Mouse (Mus musculus) CH12.LX (cell line): ENCODE measurements at regions not wholly inside any gene's neighbourhood (a gene's known extent, or its start where the extent isn't known, plus 50 kb on each side); places are given as distances from the start of the nearest gene placed in this dataset.

Experiments used
- DNase-seq: peaks from one replicate; pipeline ENCODE4 v3.0.0-alpha.2; 2013; ENCODE audit errors: extremely low read depth
- H3K27ac ChIP-seq: 2 replicates; pipeline ENCODE4 v1.5.1; 2012; ENCODE audit warnings: low read depth, mild to moderate bottlenecking, control low read depth, moderate library complexity; ENCODE audit not compliant: insufficient read depth
- H3K27me3 ChIP-seq: replicated peaks from 2 replicates; pipeline ENCODE3; 2012; ENCODE audit warnings: inconsistent platforms
- H3K36me3 ChIP-seq, 2 experiments: replicated peaks in 1 of 2; 2 replicates each; pipeline versions ENCODE3 to v1.6.1; 2012; ENCODE audit warnings: inconsistent platforms in 1 of 2, low read length in 1 of 2, mild to moderate bottlenecking in 1 of 2, mixed read lengths in 1 of 2, moderate library complexity in 1 of 2; ENCODE audit not compliant: control insufficient read depth in 1 of 2, insufficient read depth in 1 of 2
- H3K4me1 ChIP-seq, 2 experiments: 2 replicates each; pipeline ENCODE4 v1.6.1; 2012; ENCODE audit warnings: inconsistent platforms in 1 of 2, moderate library complexity in 1 of 2; ENCODE audit not compliant: insufficient read depth in 2 of 2, control insufficient read depth in 1 of 2
- H3K4me2 ChIP-seq: 2 replicates; pipeline ENCODE4 v1.6.1; 2012; ENCODE audit warnings: low read depth, mild to moderate bottlenecking, control low read depth; ENCODE audit not compliant: poor library complexity, insufficient read depth, severe bottlenecking
- H3K4me3 ChIP-seq, 3 experiments: fragments of 150-350 bp in 1 of 3; sonication (generic) in 1 of 3; replicated peaks in 1 of 3; 2 replicates each; pipeline versions ENCODE3 to v1.5.1; 2011 to 2012; ENCODE audit warnings: low read depth in 2 of 3, low read length in 2 of 3, mild to moderate bottlenecking in 2 of 3, moderate library complexity in 2 of 3, control low read depth in 1 of 3, improper control_type of control experiment in 1 of 3, inconsistent platforms in 1 of 3, mixed read lengths in 1 of 3; ENCODE audit not compliant: poor library complexity in 1 of 3
- H3K79me2 ChIP-seq: replicated peaks from 2 replicates; pipeline ENCODE4 v1.6.1; 2012; ENCODE audit warnings: mild to moderate bottlenecking, moderate library complexity; ENCODE audit not compliant: control insufficient read depth, poor library complexity, insufficient read depth, severe bottlenecking; ENCODE audit errors: extremely low read depth
- H3K9ac ChIP-seq: 2 replicates; pipeline ENCODE4 v1.6.1; 2012; ENCODE audit warnings: low read depth, mild to moderate bottlenecking, control low read depth, moderate library complexity; ENCODE audit not compliant: insufficient read depth
- H3K9me3 ChIP-seq: replicated peaks from 2 replicates; pipeline ENCODE3; 2012; ENCODE audit warnings: low read length, inconsistent platforms, mixed read lengths
- BHLHE40 ChIP-seq: IDR thresholded peaks from 2 replicates; pipeline ENCODE4 v1.6.1; 2011; ENCODE audit warnings: mild to moderate bottlenecking, low read depth, low read length, improper control_type of control experiment
- CHD1 ChIP-seq: IDR thresholded peaks from 2 replicates; pipeline ENCODE4 v1.6.1; 2012; ENCODE audit warnings: low read depth, low read length, improper control_type of control experiment, inconsistent platforms
- CHD2 ChIP-seq: IDR thresholded peaks from 2 replicates; pipeline ENCODE4 v1.6.1; 2011; ENCODE audit warnings: low read length, improper control_type of control experiment
- CTCF ChIP-seq, 2 experiments: IDR thresholded peaks in 1 of 2; conservative IDR thresholded peaks in 1 of 2; 2 replicates each; pipeline ENCODE4 v1.5.1; 2011 to 2012; ENCODE audit warnings: low read depth in 2 of 2, low read length in 2 of 2, improper control_type of control experiment in 1 of 2, inconsistent platforms in 1 of 2, mild to moderate bottlenecking in 1 of 2, moderate library complexity in 1 of 2
- E2F4 ChIP-seq: IDR thresholded peaks from 2 replicates; pipeline ENCODE4 v1.6.1; 2011; ENCODE audit warnings: low read depth, low read length, improper control_type of control experiment; ENCODE audit not compliant: insufficient replicate concordance
- ELF1 ChIP-seq: IDR thresholded peaks from 2 replicates; pipeline ENCODE4 v1.6.1; 2014; ENCODE audit warnings: low read depth, mild to moderate bottlenecking, inconsistent platforms, low read length, improper control_type of control experiment
- EP300 ChIP-seq: IDR thresholded peaks from 2 replicates; pipeline ENCODE4 v1.6.1; 2011; ENCODE audit warnings: low read length, improper control_type of control experiment
- GABPA ChIP-seq: IDR thresholded peaks from 2 replicates; pipeline ENCODE4 v1.6.1; 2012; ENCODE audit warnings: low read depth, low read length, improper control_type of control experiment, inconsistent platforms; ENCODE audit not compliant: insufficient replicate concordance
- JUN ChIP-seq: IDR thresholded peaks from 2 replicates; pipeline ENCODE4 v1.6.1; 2011; ENCODE audit warnings: low read depth, mild to moderate bottlenecking, low read length, improper control_type of control experiment, moderate library complexity; ENCODE audit not compliant: insufficient read depth
- KAT2A ChIP-seq: IDR thresholded peaks from 2 replicates; pipeline ENCODE4 v1.6.1; 2012; ENCODE audit warnings: low read length, improper control_type of control experiment, inconsistent platforms; ENCODE audit not compliant: insufficient replicate concordance
- MAFK ChIP-seq: IDR thresholded peaks from 2 replicates; pipeline ENCODE4 v1.6.1; 2011; ENCODE audit warnings: low read length, improper control_type of control experiment; ENCODE audit not compliant: insufficient replicate concordance
- MAZ ChIP-seq: IDR thresholded peaks from 2 replicates; pipeline ENCODE4 v1.6.1; 2012; ENCODE audit warnings: low read depth, mild to moderate bottlenecking, inconsistent platforms, low read length, improper control_type of control experiment, moderate library complexity
- MXI1 ChIP-seq: IDR thresholded peaks from 2 replicates; pipeline ENCODE4 v1.6.1; 2011; ENCODE audit warnings: mild to moderate bottlenecking, low read depth, low read length, improper control_type of control experiment
- MYC ChIP-seq: IDR thresholded peaks from 2 replicates; pipeline ENCODE4 v1.6.1; 2011; ENCODE audit warnings: low read depth, mild to moderate bottlenecking, improper control_type of control experiment, low read length
- NRF1 ChIP-seq: IDR thresholded peaks from 2 replicates; pipeline ENCODE4 v1.6.1; 2014; ENCODE audit warnings: low read depth, mild to moderate bottlenecking, inconsistent platforms, low read length, improper control_type of control experiment, moderate library complexity
- PAX5 ChIP-seq: IDR thresholded peaks from 2 replicates; pipeline ENCODE4 v1.6.1; 2012; ENCODE audit warnings: low read length, inconsistent platforms, mixed read lengths
- POLR2A ChIP-seq: IDR thresholded peaks from 2 replicates; pipeline ENCODE4 v1.6.1; 2011; ENCODE audit warnings: low read depth, mild to moderate bottlenecking, improper control_type of control experiment, low read length
- POLR2AphosphoS2 ChIP-seq: IDR thresholded peaks from 2 replicates; pipeline ENCODE4 v1.6.1; 2011; ENCODE audit warnings: low read depth, low read length, improper control_type of control experiment
- RCOR1 ChIP-seq: conservative IDR thresholded peaks from 2 replicates; pipeline ENCODE4 v1.6.1; 2012; ENCODE audit warnings: low read depth, mild to moderate bottlenecking, inconsistent platforms, low read length, improper control_type of control experiment
- SMC3 ChIP-seq: IDR thresholded peaks from 2 replicates; pipeline ENCODE4 v1.6.1; 2011; ENCODE audit warnings: low read depth, low read length, improper control_type of control experiment
- TBP ChIP-seq: conservative IDR thresholded peaks from 2 replicates; pipeline ENCODE4 v1.6.1; 2011; ENCODE audit warnings: low read depth, low read length, improper control_type of control experiment
- USF2 ChIP-seq: conservative IDR thresholded peaks from 2 replicates; pipeline ENCODE4 v1.6.1; 2011; ENCODE audit warnings: low read depth, low read length, improper control_type of control experiment
- ZKSCAN1 ChIP-seq: IDR thresholded peaks from 2 replicates; pipeline ENCODE4 v1.6.1; 2012; ENCODE audit warnings: low read depth, inconsistent platforms, low read length, improper control_type of control experiment, borderline replicate concordance
- ZNF384 ChIP-seq: IDR thresholded peaks from 2 replicates; pipeline ENCODE4 v1.6.1; 2012; ENCODE audit warnings: low read depth, low read length, improper control_type of control experiment, inconsistent platforms
- dilution Hi-C: fragments of 300-500 bp; cut with MboI; formaldehyde crosslinking; loops from 2 replicates; pipeline ENCODE4 v1.14.3; 2020; ENCODE audit warnings: low sequenced_read_pairs; ENCODE audit not compliant: extremely low pct_unique_long_range_greater_than_20kb, extremely low pct_ligation_motif_present
- in situ Hi-C: fragments of 300-500 bp; cut with MboI; formaldehyde crosslinking; loops from 3 replicates; pipeline ENCODE4 v1.14.3; 2019; ENCODE audit warnings: low sequenced_read_pairs, low pct_ligation_motif_present, low pct_unique_long_range_greater_than_20kb, mixed read lengths

DNA sequence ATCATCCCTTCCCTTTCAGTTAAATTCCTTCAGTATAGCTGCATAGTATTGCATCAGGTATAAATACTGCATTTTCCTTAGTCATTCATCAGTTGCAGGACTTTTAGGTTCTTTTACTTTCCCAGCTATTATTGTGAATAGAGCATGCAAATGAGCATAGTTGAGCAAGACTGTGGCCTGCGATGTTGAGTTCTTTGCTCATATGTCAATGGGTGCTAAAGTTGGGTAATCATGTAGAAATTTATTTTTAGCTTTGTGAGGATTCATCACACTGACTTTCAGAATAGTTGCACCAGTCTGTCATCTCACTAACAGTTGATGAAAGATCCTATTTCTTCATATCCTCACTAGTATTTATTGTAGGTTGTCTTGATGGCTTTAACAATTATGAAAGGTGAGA, 380.3 kb upstream of the Arrdc3 start:
- dilution Hi-C loops: no loop called here
- Histone ChIP-seq H3K4me3 (no peak overlapping the region), H3K9me3 (no peaks in the 10 kb centered on the region), H3K4me2 (no peak overlapping the region), H3K79me2 (no peaks in the 10 kb centered on the region), H3K27me3 (no peaks in the 10 kb centered on the region), H3K27ac (no peak overlapping the region), H3K9ac (no peak overlapping the region), H3K36me3 (no peaks in the 10 kb centered on the region), H3K4me1 (no peaks in the 10 kb centered on the region)
- TF ChIP-seq BHLHE40 (no peak), JUN (no peak), NRF1 (no peak), ELF1 (no peak), CTCF (conservative IDR thresholded peaks at IDR 0.05 in 1 of 2, IDR thresholded peaks at IDR 0.05 in 1 of 2; ENCODE audit: low read depth in 2 of 2, low read length in 2 of 2) (no peak), E2F4 (no peak), SMC3 (no peak), POLR2A (no peak), ZNF384 (no peak), MAFK (no peak), RCOR1 (no peak), CHD1 (no peak), CHD2 (no peak), KAT2A (no peak), ZKSCAN1 (no peak)
- no peak for DNase-seq
- in situ Hi-C loops: no loop called here

DNA sequence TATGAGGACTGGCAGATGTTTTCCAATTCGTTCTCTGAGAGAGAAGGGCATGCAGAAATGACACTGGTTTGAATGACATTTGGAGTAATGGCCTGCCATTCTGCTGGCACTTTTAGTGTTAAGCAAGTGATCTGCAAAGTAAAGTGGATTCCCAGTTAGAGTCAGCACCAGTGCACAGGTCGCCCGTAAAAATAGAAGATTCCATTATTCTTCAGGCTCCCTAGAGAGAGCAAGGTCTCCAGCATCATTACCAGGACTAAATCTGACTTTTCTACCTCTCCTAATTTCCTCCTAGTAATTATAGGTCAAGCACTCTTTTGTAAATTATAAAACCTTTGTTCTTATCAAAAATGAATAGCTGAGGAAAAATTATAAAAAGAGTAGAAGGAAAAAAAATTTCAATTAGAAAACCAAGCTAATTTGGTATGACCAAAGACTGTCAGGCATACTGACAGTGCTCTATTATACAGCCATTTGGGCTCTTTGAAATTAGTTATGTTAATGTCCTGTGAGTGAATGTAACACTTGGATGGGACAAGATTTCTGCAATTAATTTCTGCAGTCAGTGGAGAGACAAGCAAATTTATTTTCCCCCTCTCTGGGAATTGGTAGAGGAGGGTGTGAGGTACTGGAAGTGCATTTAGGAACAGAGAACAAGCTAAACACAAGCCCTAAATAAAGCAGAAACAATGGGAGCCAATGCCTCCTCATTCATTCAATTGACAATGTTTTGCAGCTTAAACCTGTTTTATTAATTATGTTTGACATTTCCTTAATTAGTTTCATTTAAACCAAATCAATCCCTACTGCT, 368.8 kb upstream of the Arrdc3 start:
- Histone ChIP-seq H3K79me2 (no peaks in the 10 kb centered on the region), H3K9me3 (no peaks in the 10 kb centered on the region), H3K4me1 (no peaks in the 10 kb centered on the region), H3K4me3 (no peak overlapping the region), H3K4me2 (no peak overlapping the region), H3K27me3 (no peaks in the 10 kb centered on the region), H3K36me3 (no peaks in the 10 kb centered on the region), H3K9ac (no peak overlapping the region), H3K27ac (no peak overlapping the region)
- in situ Hi-C loops: no loop called here
- no peak for TF ChIP-seq ZKSCAN1
- no peak for TF ChIP-seq EP300
- no peak for TF ChIP-seq MXI1
- TF ChIP-seq NRF1: no peak
- TF ChIP-seq USF2: no peak
- TF ChIP-seq POLR2AphosphoS2: no peak
- TF ChIP-seq PAX5: no peak
- TF ChIP-seq MAZ: no peak
- no peak for TF ChIP-seq TBP
- TF ChIP-seq GABPA: no peak
- no peak for TF ChIP-seq KAT2A
- TF ChIP-seq ZNF384: no peak
- TF ChIP-seq MYC: no peak
- TF ChIP-seq E2F4: no peak
- no peak for TF ChIP-seq SMC3
- dilution Hi-C loops: no loop called here
- no peak for DNase-seq
